Mouse (Mus musculus) midbrain, embryonic 14.5 days (tissue): ENCODE results near the gene Arfgef3. TPM values are rescaled to one million over a fixed set of nuclear protein-coding genes. Genes with fewer than 3 reads are reported as not detected.

Experiments used
- ATAC-seq: fragments of 200-750 bp; cut with Nextera tagmentation; 2 replicates; pipeline ENCODE4 v1.8.0; 2017; ENCODE audit warnings: moderate number of reproducible peaks, moderate library complexity; ENCODE audit not compliant: low FRiP score, low TSS enrichment
- DNase-seq: peaks from one replicate; pipeline ENCODE4 v3.0.0-alpha.2; 2015
- H3K27ac ChIP-seq: fragments of 300-500 bp; sonication (generic); replicated peaks from 2 replicates; pipeline ENCODE4 v1.5.1; 2014; ENCODE audit warnings: mild to moderate bottlenecking, low read depth, low read length, moderate library complexity
- H3K27me3 ChIP-seq: fragments of 300-500 bp; sonication (generic); 2 replicates; pipeline ENCODE4 v1.6.1; 2014; ENCODE audit warnings: low read length, control low read depth, mixed read lengths; ENCODE audit not compliant: control insufficient read depth, insufficient read depth
- H3K36me3 ChIP-seq: fragments of 300-500 bp; sonication (generic); 2 replicates; pipeline ENCODE4 v1.6.1; 2014; ENCODE audit warnings: low read length, control low read depth; ENCODE audit not compliant: control insufficient read depth, insufficient read depth
- H3K4me1 ChIP-seq: fragments of 300-500 bp; sonication (generic); 2 replicates; pipeline ENCODE4 v1.6.1; 2014; ENCODE audit warnings: mild to moderate bottlenecking, antibody characterized with exemption, low read length, control low read depth; ENCODE audit not compliant: control insufficient read depth, insufficient read depth
- H3K4me2 ChIP-seq: fragments of 300-500 bp; sonication (generic); 2 replicates; pipeline ENCODE4 v1.6.1; 2014; ENCODE audit warnings: mild to moderate bottlenecking, low read length, moderate library complexity
- H3K4me3 ChIP-seq: fragments of 300-500 bp; sonication (generic); replicated peaks from 2 replicates; pipeline ENCODE4 v1.5.1; 2014; ENCODE audit warnings: low read depth, low read length
- H3K9ac ChIP-seq: fragments of 300-500 bp; sonication (generic); replicated peaks from 2 replicates; pipeline ENCODE4 v1.6.1; 2014; ENCODE audit warnings: mild to moderate bottlenecking, low read length, moderate library complexity
- H3K9me3 ChIP-seq: fragments of 300-500 bp; sonication (generic); 2 replicates; pipeline ENCODE4 v1.6.1; 2016; ENCODE audit warnings: low read length, control low read depth, mixed read lengths; ENCODE audit not compliant: control insufficient read depth
- WGBS: fragments of 180-500 bp; shearing (Covaris S2); extraction: QIAGEN DNeasy Blood & Tissue Kit; methylation state at CpG from one replicate; pipeline ENCODE4 v1.1.7; 2014; 5-methylcytosine and 5-hydroxymethylcytosine counted together
- polyA plus RNA-seq: library from polyadenylated mRNA; unstranded; fragments of >200 nt; fragmentation: Nextera tagmentation; extraction: Ambion mirVana; gene quantifications from 2 replicates; pipeline ENCODE4 v1.2.1, GENCODE M21; 2014

Gene Arfgef3
- polyA plus RNA-seq, 1 experiment from 2014 or later, result 7.8 TPM

- no peak overlapping the region for H3K9ac ChIP-seq
- 82% methylated on average over 4 of the region's 4 CpGs for WGBS
- no peaks in the 10 kb centered on the region for H3K36me3 ChIP-seq
- no peaks in the 10 kb centered on the region for H3K4me1 ChIP-seq
- no peaks in the 10 kb centered on the region for H3K27me3 ChIP-seq
- H3K4me3 ChIP-seq, result no peak overlapping the region
- no peak for ATAC-seq
- DNase-seq, result no peak
- no peak overlapping the region for H3K4me2 ChIP-seq
- no peak overlapping the region for H3K27ac ChIP-seq
- no peaks in the 10 kb centered on the region for H3K9me3 ChIP-seq
These were observed 6.3 kb upstream of the Arfgef3 start for GRCm38 (mm10) chr10:18750057-18750456.

- peak; percentile 65 for DNase-seq
- H3K27ac ChIP-seq, result peak overlapping the region; percentile 91
- 41% methylated on average over 6 of the region's 6 CpGs for WGBS
These were observed 1.7 kb downstream of the Arfgef3 start for GRCm38 (mm10) chr10:18742086-18742485.

GRCm38 (mm10) chr10:18741024-18741423 is 2.7 kb downstream of the Arfgef3 start:
- Histone ChIP-seq H3K4me1 (peaks cover 6% of the 10 kb centered on the region; the same call in 1 of the 2 replicates), H3K9me3 (no peaks in the 10 kb centered on the region), H3K4me3 (peak overlapping the region; percentile 66), H3K27ac (no peak overlapping the region), H3K9ac (no peak overlapping the region), H3K36me3 (no peaks in the 10 kb centered on the region), H3K27me3 (no peaks in the 10 kb centered on the region), H3K4me2 (peak overlapping the region; percentile 71)
- DNase-seq, result no peak
- no peak for ATAC-seq
- WGBS, result 80% methylated on average over 8 of the region's 8 CpGs

More at GRCm38 (mm10) chr10:18742086-18742485, 1.7 kb downstream of the Arfgef3 start:
- no peaks in the 10 kb centered on the region for H3K36me3 ChIP-seq
- H3K9me3 ChIP-seq, result no peaks in the 10 kb centered on the region
- peaks cover 6% of the 10 kb centered on the region; the same call in 1 of the 2 replicates for H3K4me1 ChIP-seq
- peak overlapping the region; percentile 71 for H3K4me2 ChIP-seq
- ATAC-seq, result no peak
- H3K9ac ChIP-seq, result peak overlapping the region; percentile 83; the same call in 1 of the 2 replicates
- H3K27me3 ChIP-seq, result no peaks in the 10 kb centered on the region
- peak overlapping the region; percentile 66 for H3K4me3 ChIP-seq

- no peaks in the 10 kb centered on the region for H3K4me1 ChIP-seq
- DNase-seq (no peak), ATAC-seq (no peak)
- no peak overlapping the region for H3K4me2 ChIP-seq
- no peak overlapping the region for H3K9ac ChIP-seq
- H3K36me3 ChIP-seq, result no peaks in the 10 kb centered on the region
- no peak overlapping the region for H3K4me3 ChIP-seq
- 100% methylated on average over 1 of the region's 1 CpGs for WGBS
- no peaks in the 10 kb centered on the region for H3K9me3 ChIP-seq
- no peak overlapping the region for H3K27ac ChIP-seq
- H3K27me3 ChIP-seq, result no peaks in the 10 kb centered on the region
These were observed 15.2 kb downstream of the Arfgef3 start for GRCm38 (mm10) chr10:18728548-18728947.

GRCm38 (mm10) chr10:18711436-18711835 is 32.3 kb downstream of the Arfgef3 start:
- Histone ChIP-seq H3K27ac (no peak overlapping the region), H3K27me3 (no peaks in the 10 kb centered on the region), H3K4me3 (no peak overlapping the region), H3K9me3 (no peaks in the 10 kb centered on the region), H3K4me2 (no peak overlapping the region), H3K36me3 (no peaks in the 10 kb centered on the region), H3K9ac (no peak overlapping the region), H3K4me1 (peaks cover 6% of the 10 kb centered on the region; the same call in 1 of the 2 replicates)
- DNase-seq (no peak), ATAC-seq (no peak)
- 97% methylated on average over 4 of the region's 4 CpGs for WGBS

GRCm38 (mm10) chr10:18710949-18711348 is 32.8 kb downstream of the Arfgef3 start:
- Histone ChIP-seq H3K9ac (no peak overlapping the region), H3K4me1 (peaks cover 6% of the 10 kb centered on the region; the same call in 1 of the 2 replicates), H3K36me3 (no peaks in the 10 kb centered on the region), H3K27me3 (no peaks in the 10 kb centered on the region), H3K9me3 (no peaks in the 10 kb centered on the region), H3K4me2 (no peak overlapping the region), H3K27ac (no peak overlapping the region), H3K4me3 (no peak overlapping the region)
- DNase-seq (no peak), ATAC-seq (no peak)
- 72% methylated on average over 6 of the region's 6 CpGs for WGBS

GRCm38 (mm10) chr10:18709836-18710235 is 33.9 kb downstream of the Arfgef3 start:
- 85% methylated on average over 2 of the region's 2 CpGs for WGBS
- no peak for DNase-seq
- H3K27me3 ChIP-seq, result no peaks in the 10 kb centered on the region
- no peak for ATAC-seq
- H3K9ac ChIP-seq, result no peak overlapping the region
- H3K36me3 ChIP-seq, result no peaks in the 10 kb centered on the region
- H3K4me1 ChIP-seq, result peaks cover 6% of the 10 kb centered on the region; the same call in 1 of the 2 replicates
- H3K4me2 ChIP-seq, result no peak overlapping the region
- H3K4me3 ChIP-seq, result no peak overlapping the region
- no peaks in the 10 kb centered on the region for H3K9me3 ChIP-seq
- H3K27ac ChIP-seq, result no peak overlapping the region

- WGBS, result 94% methylated on average over 1 of the region's 1 CpGs
- no peak for ATAC-seq
These were observed 35.1 kb downstream of the Arfgef3 start for GRCm38 (mm10) chr10:18708641-18709040.

GRCm38 (mm10) chr10:18704393-18705120 is 39.2 kb downstream of the Arfgef3 start:
- Histone ChIP-seq H3K9me3 (no peaks in the 10 kb centered on the region), H3K4me1 (peaks cover 6% of the 10 kb centered on the region; the same call in 1 of the 2 replicates), H3K27me3 (no peaks in the 10 kb centered on the region), H3K9ac (no peak overlapping the region), H3K27ac (0 out of 2 replicates have a peak overlapping the region, but pooled peaks have one; percentile 15), H3K36me3 (no peaks in the 10 kb centered on the region), H3K4me2 (no peak overlapping the region), H3K4me3 (no peak overlapping the region)
- peak; percentile 79 for ATAC-seq
- DNase-seq, result peak; percentile 48
- WGBS, result 37% methylated on average over 4 of the region's 4 CpGs

More at GRCm38 (mm10) chr10:18708641-18709040, 35.1 kb downstream of the Arfgef3 start:
- H3K27ac ChIP-seq, result no peak overlapping the region
- H3K4me3 ChIP-seq, result no peak overlapping the region
- peaks cover 6% of the 10 kb centered on the region; the same call in 1 of the 2 replicates for H3K4me1 ChIP-seq
- H3K9me3 ChIP-seq, result no peaks in the 10 kb centered on the region
- no peak overlapping the region for H3K4me2 ChIP-seq
- no peaks in the 10 kb centered on the region for H3K27me3 ChIP-seq
- H3K9ac ChIP-seq, result no peak overlapping the region
- no peak for DNase-seq
- no peaks in the 10 kb centered on the region for H3K36me3 ChIP-seq
